Mouse (Mus musculus) naive thymus-derived CD4-positive, alpha-beta T cell, adult 2 months (primary cell): ENCODE measurements around the gene Urah.

Experiments
- DNase-seq: peaks from one replicate; pipeline ENCODE4 v3.0.0-alpha.2; 2011; ENCODE audit warnings: low read depth

The Urah gene

GRCm38 (mm10) chr7:140877364-140877763, 42.5 kb downstream of the Urah start:
- DNase-seq: no peak

- DNase-seq: no peak
Measured at GRCm38 (mm10) chr7:140879355-140879754, 44.5 kb downstream of the Urah start.

GRCm38 (mm10) chr7:140880419-140880818, 45.6 kb downstream of the Urah start:
- no peak for DNase-seq

- DNase-seq: no peak
Measured at GRCm38 (mm10) chr7:140880865-140881515, 46.2 kb downstream of the Urah start.

- DNase-seq: peak; percentile 94
Measured at GRCm38 (mm10) chr7:140881696-140882468, 47.1 kb downstream of the Urah start, which contains the start of the genes Psmd13 and Sirt3. Gene Psmd13, plus strand, starts transcription at chr7:140881968. Gene Sirt3, minus strand, starts transcription at chr7:140882309.

GRCm38 (mm10) chr7:140882469-140882803, 47.6 kb downstream of the Urah start:
- DNase-seq: no peak
